27 mouse cellular contexts compared by ENCODE assay signal in the genomic region with DNA sequence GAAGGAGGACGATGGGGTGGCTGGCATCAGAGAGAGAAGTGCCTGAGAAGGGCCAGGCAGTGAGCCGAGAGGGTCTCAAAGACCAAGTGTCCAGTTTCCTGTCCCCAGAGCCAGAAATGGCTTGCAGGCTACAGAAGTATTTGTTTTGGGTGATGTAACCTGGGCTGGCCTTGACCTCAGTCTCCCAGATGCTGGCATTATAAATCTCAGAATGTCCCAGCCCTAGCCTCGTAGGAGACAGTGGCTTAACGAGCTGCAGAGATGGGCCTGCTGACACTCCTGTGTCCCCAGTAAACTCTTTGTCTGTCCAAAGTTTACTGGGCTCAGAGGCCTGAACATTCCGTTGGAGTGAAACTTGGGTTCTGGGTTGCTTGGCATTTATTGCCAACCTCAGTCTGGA. TPM values are rescaled to one million over a fixed set of nuclear protein-coding genes. Genes with fewer than 3 reads are reported as not detected.
A peak's percentile ranks its signal among the peaks of the same experiment; 100 is the strongest.
DNase-seq lines count a peak whose midpoint lies in the region; ATAC-seq and TF ChIP-seq lines count a peak whose summit lies in the region.
"Had no signal": no experiment of that assay in that cellular context is flagged by ENCODE, and none has a peak within 500 bp of the region (broad histone marks: within the 10 kb centered on the region; RNA-seq: fewer than 3 reads in every experiment).

No protein-coding gene starts in this region.

- no peaks in the 10 kb centered on the region for H3K9me3 ChIP-seq in kidney, embryonic 14.5 days (ENCODE audit: control insufficient read depth, low read length)
- no peaks in the 10 kb centered on the region for H3K9me3 ChIP-seq in hindbrain, embryonic 12.5 days (replicated peaks)
- H3K9me3 ChIP-seq: embryonic facial prominence, embryonic 12.5 days; hindbrain, embryonic 13.5 days; limb, embryonic 13.5 days; liver, embryonic 13.5 days; midbrain, embryonic 12.5 days; stomach, embryonic 15.5 days had no signal

- no peak overlapping the region for H3K4me3 ChIP-seq in kidney, embryonic 14.5 days (ENCODE audit: low read length)
- no peak overlapping the region for H3K4me3 ChIP-seq in kidney, adult 2 months (ENCODE audit: insufficient read depth, low read depth, low read length)
- H3K4me3 ChIP-seq in hindbrain, embryonic 12.5 days: no peak overlapping the region
- H3K4me3 ChIP-seq: embryonic facial prominence, embryonic 12.5 days; hindbrain, embryonic 13.5 days; limb, embryonic 13.5 days; liver, embryonic 13.5 days; megakaryocyte, embryonic 14.5 days; midbrain, embryonic 12.5 days; stomach, embryonic 15.5 days had no signal

- H3K27me3 ChIP-seq in kidney, embryonic 14.5 days (ENCODE audit: control insufficient read depth, insufficient read depth, low read length): no peaks in the 10 kb centered on the region
- H3K27me3 ChIP-seq in kidney, adult 2 months (replicated peaks; ENCODE audit: control insufficient read depth, insufficient read depth, low read length): no peaks in the 10 kb centered on the region
- no peaks in the 10 kb centered on the region for H3K27me3 ChIP-seq in hindbrain, embryonic 12.5 days
- H3K27me3 ChIP-seq: CH12.LX; embryonic facial prominence, embryonic 12.5 days; hindbrain, embryonic 13.5 days; limb, embryonic 13.5 days; liver, embryonic 13.5 days; megakaryocyte, embryonic 14.5 days; midbrain, embryonic 12.5 days; Patski; stomach, embryonic 15.5 days had no signal

- H3K4me2 ChIP-seq in kidney, embryonic 14.5 days (replicated peaks; ENCODE audit: low read depth, low read length): no peak overlapping the region
- no peak overlapping the region for H3K4me2 ChIP-seq in hindbrain, embryonic 12.5 days (replicated peaks)
- H3K4me2 ChIP-seq: embryonic facial prominence, embryonic 12.5 days; hindbrain, embryonic 13.5 days; limb, embryonic 13.5 days; liver, embryonic 13.5 days; midbrain, embryonic 12.5 days; stomach, embryonic 15.5 days had no signal

- no peaks in the 10 kb centered on the region for H3K36me3 ChIP-seq in kidney, embryonic 14.5 days (ENCODE audit: control insufficient read depth, insufficient read depth, low read length)
- H3K36me3 ChIP-seq in kidney, adult 2 months (ENCODE audit: control insufficient read depth, insufficient read depth, low read length): no peaks in the 10 kb centered on the region
- no peaks in the 10 kb centered on the region for H3K36me3 ChIP-seq in hindbrain, embryonic 12.5 days
- H3K36me3 ChIP-seq: embryonic facial prominence, embryonic 12.5 days; hindbrain, embryonic 13.5 days; limb, embryonic 13.5 days; midbrain, embryonic 12.5 days; stomach, embryonic 15.5 days had no signal

- WGBS in kidney, embryonic 14.5 days: 20% methylated on average over 5 of the region's 5 CpGs
- 42% methylated on average over 5 of the region's 5 CpGs for WGBS in kidney, adult 2 months
- WGBS in hindbrain, embryonic 12.5 days: 71% methylated on average over 5 of the region's 5 CpGs

- no peak overlapping the region for H3K27ac ChIP-seq in kidney, embryonic 14.5 days (ENCODE audit: low read depth, low read length)
- no peak overlapping the region for H3K27ac ChIP-seq in kidney, adult 2 months (ENCODE audit: insufficient read depth, low read depth, low read length)
- no peak overlapping the region for H3K27ac ChIP-seq in hindbrain, embryonic 12.5 days
- H3K27ac ChIP-seq: embryonic facial prominence, embryonic 12.5 days; hindbrain, embryonic 13.5 days; limb, embryonic 13.5 days; liver, embryonic 13.5 days; midbrain, embryonic 12.5 days; stomach, embryonic 15.5 days had no signal

- H3K9ac ChIP-seq in kidney, embryonic 14.5 days (ENCODE audit: low read depth, low read length): no peak overlapping the region
- H3K9ac ChIP-seq in hindbrain, embryonic 12.5 days: no peak overlapping the region
- H3K9ac ChIP-seq: embryonic facial prominence, embryonic 12.5 days; forebrain, postnatal 0 days; hindbrain, embryonic 13.5 days; limb, embryonic 13.5 days; liver, embryonic 13.5 days; midbrain, embryonic 12.5 days; stomach, embryonic 15.5 days had no signal

- peak; percentile 69 for ATAC-seq in kidney, embryonic 14.5 days (ENCODE audit: low FRiP score, low TSS enrichment)
- no peak for ATAC-seq in hindbrain, embryonic 12.5 days (ENCODE audit: low FRiP score)
- ATAC-seq: forebrain, postnatal 0 days; intestine, embryonic 16.5 days; lung, postnatal 0 days; Patski had no signal

- H3K4me1 ChIP-seq in kidney, embryonic 14.5 days (ENCODE audit: control insufficient read depth, insufficient read depth, low read length): no peaks in the 10 kb centered on the region
- H3K4me1 ChIP-seq in kidney, adult 2 months (ENCODE audit: control insufficient read depth, insufficient read depth, low read length): 0 out of 2 replicates have a peak, but pooled peaks cover 4% of the 10 kb centered on the region
- no peaks in the 10 kb centered on the region for H3K4me1 ChIP-seq in hindbrain, embryonic 12.5 days
- H3K4me1 ChIP-seq: embryonic facial prominence, embryonic 12.5 days; hindbrain, embryonic 13.5 days; midbrain, embryonic 12.5 days; stomach, embryonic 15.5 days had no signal

- DNase-seq in adrenal gland, adult (ENCODE audit: inconsistent age in 2 of 2, low spot score in 1 of 2): peak; percentile 73 to 91
- no peak for DNase-seq in adrenal gland, postnatal 4 days (ENCODE audit: low spot score in 2 of 2)
- no peak for DNase-seq in kidney, adult 2 months
- peak; percentile 68 for DNase-seq in adipocyte (ENCODE audit: low spot score)
- peak; percentile 29 for DNase-seq in adrenal gland, postnatal 25 days
- DNase-seq in cerebellum, adult 18-20 months: no peak
- DNase-seq: cerebellum, adult 8-10 months; cerebellum, postnatal 25 days; forebrain, postnatal 0 days; gastrocnemius, postnatal 10 days; heart, postnatal 36 days; kidney, postnatal 25 days; liver, embryonic 13.5 days; lung, adult 18-20 months; lung, postnatal 4 days had no signal

- TF ChIP-seq POLR2A in kidney, adult 2 months (IDR thresholded peaks at IDR 0.05; ENCODE audit: low read depth, low read length): no peak

- no peak for TF ChIP-seq CTCF in kidney, adult 2 months (conservative IDR thresholded peaks at IDR 0.05; ENCODE audit: insufficient read depth, insufficient read length, low read depth, low read length)

RNA-seq across cellular contexts. Expression of a gene that starts 55.8 kb away (rescaled TPM):
- 10 to 100 TPM; 35.9 to 38.0 TPM for total RNA-seq in adrenal gland, postnatal 4 days (2021)
- polyA plus RNA-seq in kidney, embryonic 14.5 days (2014; fragmentation: Nextera tagmentation; extraction: Ambion mirVana): 68.7 and 73.1 TPM in 2 replicates
- 36.0 and 38.2 TPM in 2 replicates for polyA plus RNA-seq in kidney, adult 2 months (2012; rRNA removed)
- 30.0 and 31.3 TPM in 2 replicates for total RNA-seq in adrenal gland, postnatal 25 days (2021)
- 39.6 and 39.9 TPM in 2 replicates for polyA plus RNA-seq in hindbrain, embryonic 12.5 days (2016; fragmentation: Nextera tagmentation; extraction: Ambion mirVana)

Comparison
In these comparisons a context has a peak if more than half of its experiments do, and no peak if none do; other contexts are left out.
1. DNase-seq: peak in adrenal gland, adult (2 of 2), adipocyte (single experiment) and adrenal gland, postnatal 25 days (single experiment); none in adrenal gland, postnatal 4 days (0 of 2), kidney, adult 2 months (single experiment) and cerebellum, adult 18-20 months (0 of 2).